Mouse (Mus musculus): ENCODE data around the gene 1700086D15Rik. TPM values are rescaled to one million over a fixed set of nuclear protein-coding genes. Genes with fewer than 3 reads are reported as not detected.
A peak's percentile ranks its signal among the peaks of the same experiment; 100 is the strongest.

Gene 1700086D15Rik
- polyA plus RNA-seq, 1 experiment from 2014 or later = not detected

- no peaks in the 10 kb centered on the region for H3K27me3 ChIP-seq
- DNase-seq (ENCODE audit: low read depth, low spot score) = no peak
- no peak for ATAC-seq
- ChIA-PET POLR2A (interaction anchor here (0.6 kb wide), 1 partner anchor 23 kb away, joined by 4 read pairs; no protein-coding TSS in a partner anchor), CTCF (no interaction called here)
- in situ Hi-C loops (cut with MboI; ENCODE audit: low pct_unique_long_range_greater_than_20kb) = no loop called here
- no peak for TF ChIP-seq CTCF (IDR thresholded peaks at IDR 0.05)
These were observed 24.4 kb downstream of the 1700086D15Rik start for GRCm38 (mm10) chr11:65135251-65135739.

- DNase-seq (ENCODE audit: low read depth, low spot score) = no peak
- in situ Hi-C loops (cut with MboI; ENCODE audit: low pct_unique_long_range_greater_than_20kb) = no loop called here
- POLR2A ChIA-PET = no interaction called here
- no peaks in the 10 kb centered on the region for H3K27me3 ChIP-seq
- CTCF ChIA-PET = no interaction called here
- no peak for ATAC-seq
- no peak for TF ChIP-seq CTCF (IDR thresholded peaks at IDR 0.05)
These were observed 26.0 kb downstream of the 1700086D15Rik start for GRCm38 (mm10) chr11:65133661-65134060.

- no peak for ATAC-seq
- DNase-seq (ENCODE audit: low read depth, low spot score) = no peak
- H3K27me3 ChIP-seq = no peaks in the 10 kb centered on the region
- TF ChIP-seq CTCF (IDR thresholded peaks at IDR 0.05) = peak; percentile 71
- CTCF ChIA-PET = no interaction called here
- POLR2A ChIA-PET = no interaction called here
- in situ Hi-C loops (cut with MboI; ENCODE audit: low pct_unique_long_range_greater_than_20kb) = no loop called here
These were observed 30.6 kb downstream of the 1700086D15Rik start for GRCm38 (mm10) chr11:65129110-65129509.

GRCm38 (mm10) chr11:65128666-65129065 is 31.0 kb downstream of the 1700086D15Rik start:
- ChIA-PET CTCF (no interaction called here), POLR2A (no interaction called here)
- peak; percentile 74 for ATAC-seq
- DNase-seq (ENCODE audit: low read depth, low spot score) = peak; percentile 63
- in situ Hi-C loops (cut with MboI; ENCODE audit: low pct_unique_long_range_greater_than_20kb) = no loop called here
- no peaks in the 10 kb centered on the region for H3K27me3 ChIP-seq
- TF ChIP-seq CTCF (IDR thresholded peaks at IDR 0.05) = no peak

GRCm38 (mm10) chr11:65126566-65126965 is 33.1 kb downstream of the 1700086D15Rik start:
- ChIA-PET POLR2A (interaction anchor here (0.8 kb wide), 1 partner anchor 17 kb away, joined by 6 read pairs; no protein-coding TSS in a partner anchor), CTCF (no interaction called here)
- in situ Hi-C loops (cut with MboI; ENCODE audit: low pct_unique_long_range_greater_than_20kb) = no loop called here
- no peak for TF ChIP-seq CTCF (IDR thresholded peaks at IDR 0.05)
- H3K27me3 ChIP-seq = no peaks in the 10 kb centered on the region
- ATAC-seq (peak; percentile 65), DNase-seq (ENCODE audit: low read depth, low spot score) (peak; percentile 15)

- TF ChIP-seq CTCF (IDR thresholded peaks at IDR 0.05) = no peak
- ATAC-seq (no peak), DNase-seq (ENCODE audit: low read depth, low spot score) (no peak)
- ChIA-PET POLR2A (no interaction called here), CTCF (no interaction called here)
- no peaks in the 10 kb centered on the region for H3K27me3 ChIP-seq
- in situ Hi-C loops (cut with MboI; ENCODE audit: low pct_unique_long_range_greater_than_20kb) = no loop called here
These were observed 34.7 kb downstream of the 1700086D15Rik start for GRCm38 (mm10) chr11:65124913-65125418.

GRCm38 (mm10) chr11:65120276-65120675 is 39.4 kb downstream of the 1700086D15Rik start:
- no peak for ATAC-seq
- ChIA-PET POLR2A (no interaction called here), CTCF (no interaction called here)
- no peak for DNase-seq (ENCODE audit: low read depth, low spot score)
- no peaks in the 10 kb centered on the region for H3K27me3 ChIP-seq
- in situ Hi-C loops (cut with MboI; ENCODE audit: low pct_unique_long_range_greater_than_20kb) = no loop called here
- no peak for TF ChIP-seq CTCF (IDR thresholded peaks at IDR 0.05)

- no peak for DNase-seq (ENCODE audit: low read depth, low spot score)
- CTCF ChIA-PET = interaction anchor here (1.2 kb wide), 1 partner anchor 25 kb away, joined by 3 read pairs; no protein-coding TSS in a partner anchor
- POLR2A ChIA-PET = no interaction called here
- ATAC-seq = no peak
- in situ Hi-C loops (cut with MboI; ENCODE audit: low pct_unique_long_range_greater_than_20kb) = no loop called here
- no peaks in the 10 kb centered on the region for H3K27me3 ChIP-seq
- no peak for TF ChIP-seq CTCF (IDR thresholded peaks at IDR 0.05)
These were observed 43.9 kb downstream of the 1700086D15Rik start for GRCm38 (mm10) chr11:65115811-65116210.

- DNase-seq (ENCODE audit: low read depth, low spot score) (no peak), ATAC-seq (no peak)
- no peak for TF ChIP-seq CTCF (IDR thresholded peaks at IDR 0.05)
- in situ Hi-C loops (cut with MboI; ENCODE audit: low pct_unique_long_range_greater_than_20kb) = no loop called here
- ChIA-PET POLR2A (interaction anchor here (0.6 kb wide), 1 partner anchor 23 kb away, joined by 4 read pairs; no protein-coding TSS in a partner anchor), CTCF (interaction anchor here (1.3 kb wide), 1 partner anchor 13 kb away, joined by 3 read pairs; no protein-coding TSS in a partner anchor)
- H3K27me3 ChIP-seq = no peaks in the 10 kb centered on the region
These were observed 47.6 kb downstream of the 1700086D15Rik start for GRCm38 (mm10) chr11:65112086-65112485.

GRCm38 (mm10) chr11:65111651-65112050 is 48.0 kb downstream of the 1700086D15Rik start:
- in situ Hi-C loops (cut with MboI; ENCODE audit: low pct_unique_long_range_greater_than_20kb) = no loop called here
- TF ChIP-seq CTCF (IDR thresholded peaks at IDR 0.05) = no peak
- CTCF ChIA-PET = interaction anchor here (1.3 kb wide), 1 partner anchor 13 kb away, joined by 3 read pairs; no protein-coding TSS in a partner anchor
- no peak for DNase-seq (ENCODE audit: low read depth, low spot score)
- POLR2A ChIA-PET = interaction anchor here (0.6 kb wide), 1 partner anchor 23 kb away, joined by 4 read pairs; no protein-coding TSS in a partner anchor
- no peaks in the 10 kb centered on the region for H3K27me3 ChIP-seq
- ATAC-seq = no peak

GRCm38 (mm10) chr11:65110058-65110457 is 49.6 kb downstream of the 1700086D15Rik start:
- CTCF ChIA-PET = no interaction called here
- DNase-seq (ENCODE audit: low read depth, low spot score) (no peak), ATAC-seq (no peak)
- no peaks in the 10 kb centered on the region for H3K27me3 ChIP-seq
- POLR2A ChIA-PET = interaction anchor here (0.6 kb wide), 2 partner anchors 16 to 683 kb away, joined by 3 to 6 read pairs; no protein-coding TSS in a partner anchor
- in situ Hi-C loops (cut with MboI; ENCODE audit: low pct_unique_long_range_greater_than_20kb) = no loop called here
- TF ChIP-seq CTCF (IDR thresholded peaks at IDR 0.05) = no peak

Measured in Patski (cell line).